Mouse (Mus musculus) kidney, adult 2 months (tissue): ENCODE measurements around the gene Dnajb11. TPM values are rescaled to one million over a fixed set of nuclear protein-coding genes. Genes with fewer than 3 reads are reported as not detected.

ENCODE experiments used
- DNase-seq: peaks from one replicate; pipeline ENCODE4 v3.0.0; 2021
- H3K27ac ChIP-seq: fragments of 200-500 bp; 2 replicates; pipeline ENCODE4 v1.5.1; 2012; ENCODE audit warnings: low read depth, low read length, control low read depth, inconsistent platforms; ENCODE audit not compliant: insufficient read depth
- H3K27me3 ChIP-seq: fragments of 200-500 bp; replicated peaks from 2 replicates; pipeline ENCODE4 v1.6.1; 2012; ENCODE audit warnings: mild to moderate bottlenecking, moderate library complexity, low read length, inconsistent platforms; ENCODE audit not compliant: control insufficient read depth, insufficient read depth
- H3K36me3 ChIP-seq: fragments of 200-500 bp; 2 replicates; pipeline ENCODE4 v1.6.1; 2012; ENCODE audit warnings: mild to moderate bottlenecking, moderate library complexity, low read length, inconsistent platforms; ENCODE audit not compliant: control insufficient read depth, insufficient read depth
- H3K4me1 ChIP-seq: fragments of 200-500 bp; 2 replicates; pipeline ENCODE4 v1.6.1; 2011; ENCODE audit warnings: low read length; ENCODE audit not compliant: control insufficient read depth, insufficient read depth
- H3K4me3 ChIP-seq: fragments of 200-500 bp; 2 replicates; pipeline ENCODE4 v1.5.1; 2011; ENCODE audit warnings: mild to moderate bottlenecking, low read depth, low read length, control low read depth; ENCODE audit not compliant: insufficient read depth
- CTCF ChIP-seq: fragments of 200-500 bp; conservative IDR thresholded peaks from 2 replicates; pipeline ENCODE4 v1.5.1; 2011; ENCODE audit warnings: low read depth, mild to moderate bottlenecking, control low read depth, low read length, moderate library complexity, mixed read lengths; ENCODE audit not compliant: insufficient read depth, insufficient read length
- POLR2A ChIP-seq: fragments of 200-500 bp; IDR thresholded peaks from one replicate; pipeline ENCODE4 v1.6.1; 2011; ENCODE audit warnings: low read depth, low read length, control low read depth
- WGBS: fragments of 180-500 bp; shearing (Covaris S2); methylation state at CpG from one replicate; pipeline ENCODE4 v1.1.7; 2018; 5-methylcytosine and 5-hydroxymethylcytosine counted together
- polyA plus RNA-seq: library from polyadenylated mRNA; depleted of rRNA; stranded (reverse); fragments of >200 nt; gene quantifications from 2 replicates; pipeline ENCODE4 v1.2.3, GENCODE M21; 2012; rRNA removed

The Dnajb11 gene
- polyA plus RNA-seq, 1 experiment, result 21.9 TPM

DNA sequence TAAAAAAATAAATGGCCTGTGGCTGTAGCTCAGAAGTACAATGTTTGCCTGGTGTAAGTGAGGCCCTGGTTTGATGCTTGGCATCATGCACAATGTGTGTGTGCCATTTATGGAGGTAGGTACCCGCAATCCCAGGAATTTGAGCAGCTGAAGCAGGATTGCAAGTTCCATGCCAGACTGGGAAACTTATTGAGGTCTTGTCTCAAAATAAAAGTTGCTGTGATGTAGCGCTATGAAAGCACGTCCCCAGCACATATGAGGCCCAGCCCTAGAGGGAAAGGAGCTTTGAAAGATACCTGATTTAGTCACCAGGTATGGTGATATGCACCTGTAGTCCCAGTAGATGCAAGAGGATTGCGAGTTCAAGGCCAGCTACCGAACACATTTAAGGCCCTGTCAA, 64.1 kb downstream of the Dnajb11 start:
- Histone ChIP-seq H3K4me3 (no peak overlapping the region), H3K27me3 (no peaks in the 10 kb centered on the region), H3K4me1 (no peaks in the 10 kb centered on the region), H3K36me3 (no peaks in the 10 kb centered on the region), H3K27ac (no peak overlapping the region)
- no peak for DNase-seq
- no peak for TF ChIP-seq POLR2A
- TF ChIP-seq CTCF, result no peak
- WGBS, result 95% methylated on average over 5 of the region's 5 CpGs

DNA sequence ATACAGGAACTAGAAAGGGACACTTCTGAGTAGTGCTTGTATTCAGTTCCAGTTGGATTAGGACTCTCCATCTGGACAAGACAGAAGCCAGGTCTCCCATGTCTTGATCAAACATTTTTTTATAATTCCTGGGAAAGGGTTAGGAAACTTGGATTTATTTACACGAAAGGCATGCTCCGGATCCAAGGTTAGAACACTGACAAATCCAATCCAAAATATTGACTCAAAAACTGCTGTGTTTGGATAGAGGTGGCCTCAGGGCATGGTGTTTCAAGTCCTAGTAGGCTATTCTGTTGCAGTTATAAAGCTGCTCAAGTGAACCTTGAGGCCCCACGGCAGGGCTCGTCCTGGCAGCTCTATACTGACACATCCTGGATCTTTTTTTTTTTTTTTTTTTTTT, 64.8 kb downstream of the Dnajb11 start:
- Histone ChIP-seq H3K27me3 (no peaks in the 10 kb centered on the region), H3K4me3 (no peak overlapping the region), H3K4me1 (no peaks in the 10 kb centered on the region), H3K36me3 (no peaks in the 10 kb centered on the region), H3K27ac (no peak overlapping the region)
- TF ChIP-seq POLR2A (no peak), CTCF (no peak)
- no peak for DNase-seq
- WGBS, result 74% methylated on average over 4 of the region's 4 CpGs

Other genes with a start within 250 kb of the Dnajb11 start
- 1.2 and 1.4 TPM in 2 replicates for gene Dgkg, start 200.6 kb upstream of the Dnajb11 start, polyA plus RNA-seq
- 0.37 and 0.53 TPM in 2 replicates for gene Crygs, start 46.3 kb upstream of the Dnajb11 start, polyA plus RNA-seq
- gene Tbccd1, start 176 bp upstream of the Dnajb11 start, polyA plus RNA-seq, result 20.1 and 20.6 TPM in 2 replicates
- gene Ahsg, start 33.4 kb downstream of the Dnajb11 start, polyA plus RNA-seq, result 0.77 TPM in 1 of 2 replicates, not detected in the other
- 1.1 and 1.6 TPM in 2 replicates for gene Fetub, start 60.5 kb downstream of the Dnajb11 start, polyA plus RNA-seq
- 0.06 and 0.33 TPM in 2 replicates for gene Hrg, start 93.2 kb downstream of the Dnajb11 start, polyA plus RNA-seq
- 173 and 180 TPM in 2 replicates for gene Kng2, start 171.6 kb downstream of the Dnajb11 start, polyA plus RNA-seq
- gene Kng1, start 200.0 kb downstream of the Dnajb11 start, polyA plus RNA-seq, result 0.41 and 0.43 TPM in 2 replicates
- gene Eif4a2, start 249.6 kb downstream of the Dnajb11 start, polyA plus RNA-seq, result 111 and 143 TPM in 2 replicates